Mouse (Mus musculus) kidney, embryonic 15.5 days (tissue): ENCODE results near the gene Isca1. TPM values are rescaled to one million over a fixed set of nuclear protein-coding genes. Genes with fewer than 3 reads are reported as not detected.
"Not testable (repeated sequence)": the region's sequence is repeated elsewhere in the genome, so short reads cannot be mapped to it uniquely, and the experiment has no call there.

Source experiments
- ATAC-seq: fragments of 200-750 bp; cut with Nextera tagmentation; replicated peaks from 2 replicates; pipeline ENCODE4 v1.8.0; 2017; ENCODE audit warnings: moderate TSS enrichment; ENCODE audit not compliant: low FRiP score
- H3K27ac ChIP-seq: fragments of 300-500 bp; sonication (generic); 2 replicates; pipeline ENCODE4 v1.5.1; 2015; ENCODE audit warnings: mild to moderate bottlenecking, inconsistent platforms
- H3K27me3 ChIP-seq: fragments of 300-500 bp; sonication (generic); 2 replicates; pipeline ENCODE4 v1.6.1; 2015; ENCODE audit warnings: inconsistent platforms
- H3K36me3 ChIP-seq: fragments of 300-500 bp; sonication (generic); 2 replicates; pipeline ENCODE4 v1.6.1; 2015; ENCODE audit warnings: inconsistent platforms
- H3K4me1 ChIP-seq: fragments of 300-500 bp; sonication (generic); 2 replicates; pipeline ENCODE4 v1.6.1; 2015; ENCODE audit warnings: inconsistent platforms
- H3K4me2 ChIP-seq: fragments of 300-500 bp; sonication (generic); 2 replicates; pipeline ENCODE4 v1.6.1; 2015; ENCODE audit warnings: moderate library complexity, mild to moderate bottlenecking, inconsistent platforms
- H3K4me3 ChIP-seq: fragments of 300-500 bp; sonication (generic); replicated peaks from 2 replicates; pipeline ENCODE4 v1.5.1; 2015; ENCODE audit warnings: mild to moderate bottlenecking, inconsistent platforms
- H3K9ac ChIP-seq: fragments of 300-500 bp; sonication (generic); 2 replicates; pipeline ENCODE4 v1.6.1; 2015; ENCODE audit warnings: mild to moderate bottlenecking, inconsistent platforms
- H3K9me3 ChIP-seq: fragments of 300-500 bp; sonication (generic); replicated peaks from 2 replicates; pipeline ENCODE4 v1.6.1; 2016; ENCODE audit warnings: inconsistent platforms
- WGBS: fragments of 180-500 bp; shearing (Covaris S2); methylation state at CpG from one replicate; pipeline ENCODE4 v1.1.7; 2015; ENCODE audit warnings: mixed read lengths; 5-methylcytosine and 5-hydroxymethylcytosine counted together
- polyA plus RNA-seq: library from polyadenylated mRNA; unstranded; fragments of >200 nt; fragmentation: Nextera tagmentation; extraction: Ambion mirVana; gene quantifications from 2 replicates; pipeline ENCODE4 v1.2.1, GENCODE M21; 2015

Gene Isca1
- polyA plus RNA-seq, 1 experiment from 2014 or later, result 134 TPM

DNA sequence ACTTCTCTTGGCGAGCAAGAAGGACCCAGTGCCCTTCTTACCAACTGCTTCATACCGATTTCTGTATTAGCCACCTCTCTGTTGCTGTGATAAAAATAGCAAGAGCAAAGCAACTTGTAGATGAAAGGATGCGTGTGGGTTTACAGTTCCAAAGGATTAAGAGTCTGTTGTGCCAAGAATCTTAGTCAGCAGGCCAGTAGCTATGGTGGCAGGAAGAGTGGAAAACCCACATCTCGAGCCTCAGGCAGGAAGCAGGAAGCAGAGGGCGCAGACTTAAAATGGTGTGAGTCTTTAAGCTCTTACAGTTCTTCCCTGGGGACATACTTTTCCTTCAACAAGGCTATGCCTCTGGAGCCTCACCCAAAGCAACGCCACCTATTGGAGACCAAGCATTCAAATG, 24.1 kb downstream of the Isca1 start:
- H3K9ac ChIP-seq, result no peak overlapping the region
- WGBS, result 88% methylated on average over 6 of the region's 6 CpGs
- ATAC-seq, result no peak
- H3K9me3 ChIP-seq, result no peaks in the 10 kb centered on the region
- H3K36me3 ChIP-seq, result no peaks in the 10 kb centered on the region
- H3K27me3 ChIP-seq, result no peaks in the 10 kb centered on the region
- H3K4me3 ChIP-seq, result no peak overlapping the region
- no peaks in the 10 kb centered on the region for H3K4me1 ChIP-seq
- no peak overlapping the region for H3K27ac ChIP-seq
- H3K4me2 ChIP-seq, result no peak overlapping the region

DNA sequence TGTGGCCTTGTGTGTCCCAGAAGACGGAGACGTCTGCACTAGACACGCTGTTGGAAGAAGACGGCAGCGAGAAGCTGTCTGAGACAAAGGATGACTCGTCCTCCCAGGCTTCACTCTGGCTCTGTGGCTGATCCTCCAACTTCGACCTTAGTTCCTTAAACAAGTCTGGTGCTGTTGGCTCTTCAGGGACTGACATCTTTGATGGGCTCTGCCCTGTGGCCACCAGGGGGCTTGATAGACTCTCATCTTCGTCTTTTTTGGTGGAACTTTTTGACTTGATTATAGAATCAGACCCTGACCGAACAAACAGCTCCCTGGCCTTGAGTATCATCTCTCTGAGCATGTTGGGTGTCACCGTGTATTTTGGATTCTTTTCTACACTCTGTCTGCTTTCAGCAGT, 27.9 kb downstream of the Isca1 start:
- Histone ChIP-seq H3K4me2 (no peak overlapping the region), H3K27ac (no peak overlapping the region), H3K9me3 (no peaks in the 10 kb centered on the region), H3K36me3 (no peaks in the 10 kb centered on the region), H3K4me1 (no peaks in the 10 kb centered on the region), H3K27me3 (no peaks in the 10 kb centered on the region), H3K9ac (no peak overlapping the region), H3K4me3 (no peak overlapping the region)
- 78% methylated on average over 10 of the region's 10 CpGs for WGBS
- ATAC-seq, result no peak

DNA sequence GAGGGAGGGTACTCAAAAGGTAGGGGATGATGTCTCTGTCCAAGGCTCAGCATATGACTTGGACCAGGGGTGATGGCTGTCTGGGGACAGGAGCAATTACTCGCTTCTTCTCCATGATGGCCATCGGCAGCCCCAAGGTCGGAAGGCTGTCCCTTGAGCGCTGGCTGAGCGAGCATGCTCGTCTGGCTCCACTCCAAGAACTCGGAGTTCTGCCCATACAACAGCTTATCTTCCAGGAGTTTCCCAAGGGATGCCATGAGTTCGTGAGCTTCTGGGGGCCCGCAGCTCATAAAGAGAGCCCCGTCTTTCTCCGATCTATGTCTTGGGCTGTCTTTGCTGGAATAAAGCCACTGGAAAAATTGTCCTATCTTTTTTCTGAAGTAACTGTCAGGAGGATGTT, 28.5 kb downstream of the Isca1 start:
- Histone ChIP-seq H3K4me2 (no peak overlapping the region), H3K27ac (no peak overlapping the region), H3K4me3 (no peak overlapping the region), H3K4me1 (no peaks in the 10 kb centered on the region), H3K36me3 (no peaks in the 10 kb centered on the region), H3K9ac (no peak overlapping the region), H3K27me3 (no peaks in the 10 kb centered on the region), H3K9me3 (no peaks in the 10 kb centered on the region)
- no peak for ATAC-seq
- WGBS, result 81% methylated on average over 11 of the region's 11 CpGs

DNA sequence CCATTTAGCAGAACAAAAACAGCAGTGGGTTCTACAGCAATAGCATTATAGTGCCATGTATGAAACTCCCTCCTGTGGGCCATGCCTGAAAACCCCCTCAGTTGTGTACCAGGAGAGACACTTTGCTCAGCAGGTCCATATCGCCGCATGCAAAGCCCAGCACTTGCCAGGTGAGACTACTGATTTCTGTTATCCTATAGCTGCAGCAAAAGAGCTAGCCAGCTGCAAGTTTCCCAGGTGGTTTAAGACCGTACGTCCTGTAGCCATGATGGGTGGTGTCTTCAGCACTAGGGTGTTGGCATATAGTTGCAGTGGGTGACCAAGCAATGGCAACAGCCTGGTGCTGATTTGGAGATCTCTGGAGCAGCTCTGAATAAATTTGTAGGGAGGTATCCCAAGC, 30.2 kb downstream of the Isca1 start:
- no peak overlapping the region for H3K9ac ChIP-seq
- 92% methylated on average over 4 of the region's 4 CpGs for WGBS

DNA sequence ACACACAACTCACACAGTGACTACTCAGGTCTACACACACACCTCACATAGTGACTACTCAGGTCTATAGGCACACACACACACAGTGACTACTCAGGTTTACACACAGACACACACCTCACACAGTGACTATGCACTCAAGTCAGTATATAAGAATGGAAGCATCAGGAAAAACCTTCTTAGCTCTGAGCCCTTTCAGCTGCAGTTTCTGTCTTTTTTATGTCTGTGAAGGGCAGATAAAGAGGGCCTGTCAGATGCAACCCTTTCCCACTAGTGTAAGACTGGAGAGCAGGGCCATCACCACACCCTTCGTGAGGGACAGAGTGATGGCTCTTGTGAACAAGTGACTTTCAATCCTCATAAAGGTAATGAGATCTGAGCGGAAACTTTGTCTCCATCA, 31.2 kb downstream of the Isca1 start:
- WGBS, result 85% methylated on average over 2 of the region's 2 CpGs

More for the DNA sequence above, 30.2 kb downstream of the Isca1 start:
- H3K27ac ChIP-seq, result no peak overlapping the region
- ATAC-seq, result no peak
- no peaks in the 10 kb centered on the region for H3K4me1 ChIP-seq
- no peaks in the 10 kb centered on the region for H3K9me3 ChIP-seq
- H3K4me2 ChIP-seq, result no peak overlapping the region
- H3K36me3 ChIP-seq, result no peaks in the 10 kb centered on the region
- H3K27me3 ChIP-seq, result no peaks in the 10 kb centered on the region
- no peak overlapping the region for H3K4me3 ChIP-seq

DNA sequence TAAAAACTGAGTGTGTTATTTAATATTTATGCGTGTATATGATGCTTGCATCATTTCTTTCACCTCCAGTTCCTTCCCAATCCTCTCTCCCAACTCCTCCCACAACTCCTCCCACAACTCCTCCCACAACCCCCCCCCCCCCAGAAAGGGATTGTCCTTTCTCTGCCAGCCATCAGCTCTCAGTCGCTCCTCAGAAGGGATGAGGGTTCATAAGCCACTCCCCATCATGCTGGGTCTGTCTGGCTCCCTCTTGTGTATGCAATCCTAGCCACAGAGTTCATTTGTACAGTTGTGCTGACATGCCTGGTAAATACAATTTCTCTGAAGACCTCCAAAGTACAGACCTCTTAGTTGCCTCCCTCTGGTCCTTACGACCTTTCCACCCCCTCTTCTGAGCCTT, 34.4 kb downstream of the Isca1 start:
- 0 out of 2 replicates have a peak, but pooled peaks have one; percentile 57 for ATAC-seq
- no peak overlapping the region for H3K4me3 ChIP-seq
- no peaks in the 10 kb centered on the region for H3K9me3 ChIP-seq
- WGBS, result 29% methylated on average over 3 of the region's 3 CpGs
- no peak overlapping the region for H3K4me2 ChIP-seq
- H3K27ac ChIP-seq, result no peak overlapping the region
- no peak overlapping the region for H3K9ac ChIP-seq
- no peaks in the 10 kb centered on the region for H3K27me3 ChIP-seq
- H3K36me3 ChIP-seq, result no peaks in the 10 kb centered on the region
- H3K4me1 ChIP-seq, result no peaks in the 10 kb centered on the region

More for the DNA sequence above, 31.2 kb downstream of the Isca1 start:
- peak; percentile 40; the same call in 1 of the 2 replicates for ATAC-seq
- no peaks in the 10 kb centered on the region for H3K4me1 ChIP-seq
- H3K9ac ChIP-seq, result no peak overlapping the region
- H3K4me3 ChIP-seq, result no peak overlapping the region
- no peaks in the 10 kb centered on the region for H3K27me3 ChIP-seq
- H3K27ac ChIP-seq, result no peak overlapping the region
- no peaks in the 10 kb centered on the region for H3K36me3 ChIP-seq
- H3K9me3 ChIP-seq, result no peaks in the 10 kb centered on the region
- H3K4me2 ChIP-seq, result no peak overlapping the region

DNA sequence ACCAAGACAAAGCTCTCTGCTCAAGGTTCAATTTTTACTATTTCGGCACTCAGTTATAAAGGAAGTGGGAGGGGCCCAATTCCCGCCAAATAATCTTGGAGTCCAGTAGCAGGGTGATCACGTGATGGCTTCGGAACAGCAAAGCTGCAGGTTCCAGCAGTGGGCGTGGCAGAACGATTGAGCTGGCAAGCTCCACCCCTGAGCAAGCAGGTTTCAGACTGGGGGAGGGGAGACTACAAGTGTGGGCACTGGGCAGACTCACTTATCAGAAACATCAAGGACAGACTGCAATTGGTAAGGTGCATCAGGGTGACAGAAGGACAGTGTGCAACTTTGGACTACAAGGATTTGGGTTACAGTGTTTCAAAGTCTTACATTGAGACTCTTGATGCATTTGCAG, 35.3 kb downstream of the Isca1 start:
- not testable (repeated sequence) for H3K27ac ChIP-seq, ATAC-seq, H3K4me1 ChIP-seq, H3K9me3 ChIP-seq, H3K27me3 ChIP-seq, H3K36me3 ChIP-seq, H3K4me3 ChIP-seq, H3K4me2 ChIP-seq, H3K9ac ChIP-seq
- 32% methylated on average over 6 of the region's 6 CpGs for WGBS

DNA sequence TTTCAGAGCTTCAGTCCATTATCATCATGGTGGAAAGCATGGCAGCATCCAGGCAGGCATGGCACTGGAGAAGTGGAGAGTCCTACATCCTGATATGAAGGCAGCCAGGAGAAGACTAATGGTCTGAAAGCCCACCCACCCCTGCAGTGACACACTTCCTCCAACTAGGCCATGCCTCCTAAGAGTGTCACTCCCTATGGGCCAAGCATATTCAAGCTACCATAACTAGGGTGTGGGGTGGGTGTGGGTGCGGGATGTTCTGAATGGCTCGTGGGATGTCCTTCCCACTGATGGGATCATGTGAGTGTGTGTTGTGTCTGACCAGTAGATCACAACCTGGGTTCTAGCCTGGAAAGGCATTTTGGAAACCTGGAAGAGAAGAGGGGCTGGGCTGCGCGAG, 35.7 kb downstream of the Isca1 start:
- Histone ChIP-seq H3K27me3 (no peaks in the 10 kb centered on the region), H3K4me2 (no peak overlapping the region), H3K9ac (no peak overlapping the region), H3K27ac (no peak overlapping the region), H3K4me3 (no peak overlapping the region), H3K4me1 (no peaks in the 10 kb centered on the region), H3K9me3 (no peaks in the 10 kb centered on the region), H3K36me3 (no peaks in the 10 kb centered on the region)
- ATAC-seq, result no peak
- WGBS, result 83% methylated on average over 4 of the region's 4 CpGs

DNA sequence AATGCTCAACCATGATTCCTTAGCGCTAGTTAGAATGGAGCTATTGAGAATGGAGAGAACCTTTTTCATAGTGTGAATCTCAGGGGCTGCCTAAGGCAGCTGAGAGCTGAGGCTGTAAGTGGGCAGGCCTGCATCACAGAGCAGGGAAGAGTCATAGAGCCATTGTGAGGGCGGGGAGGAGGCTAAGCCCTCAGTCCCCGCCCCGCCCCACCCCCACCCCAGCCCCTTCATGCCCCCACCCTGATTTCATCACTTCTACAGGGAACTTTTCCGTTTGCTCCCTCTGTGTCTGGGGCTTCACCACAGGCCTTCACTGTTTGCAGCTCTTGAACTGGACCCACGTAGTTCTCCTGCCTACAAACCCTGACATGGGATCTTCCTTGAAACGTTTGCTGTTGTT, 38.0 kb downstream of the Isca1 start, which contains the start of gene Spata31d1d:
Gene Spata31d1d, minus strand, starts transcription at position 101 of the 400 bp plus-strand sequence.
- Histone ChIP-seq H3K27ac (no peak within 1 kb of the TSS), H3K9me3 (no peaks in the 10 kb centered on the region)

DNA sequence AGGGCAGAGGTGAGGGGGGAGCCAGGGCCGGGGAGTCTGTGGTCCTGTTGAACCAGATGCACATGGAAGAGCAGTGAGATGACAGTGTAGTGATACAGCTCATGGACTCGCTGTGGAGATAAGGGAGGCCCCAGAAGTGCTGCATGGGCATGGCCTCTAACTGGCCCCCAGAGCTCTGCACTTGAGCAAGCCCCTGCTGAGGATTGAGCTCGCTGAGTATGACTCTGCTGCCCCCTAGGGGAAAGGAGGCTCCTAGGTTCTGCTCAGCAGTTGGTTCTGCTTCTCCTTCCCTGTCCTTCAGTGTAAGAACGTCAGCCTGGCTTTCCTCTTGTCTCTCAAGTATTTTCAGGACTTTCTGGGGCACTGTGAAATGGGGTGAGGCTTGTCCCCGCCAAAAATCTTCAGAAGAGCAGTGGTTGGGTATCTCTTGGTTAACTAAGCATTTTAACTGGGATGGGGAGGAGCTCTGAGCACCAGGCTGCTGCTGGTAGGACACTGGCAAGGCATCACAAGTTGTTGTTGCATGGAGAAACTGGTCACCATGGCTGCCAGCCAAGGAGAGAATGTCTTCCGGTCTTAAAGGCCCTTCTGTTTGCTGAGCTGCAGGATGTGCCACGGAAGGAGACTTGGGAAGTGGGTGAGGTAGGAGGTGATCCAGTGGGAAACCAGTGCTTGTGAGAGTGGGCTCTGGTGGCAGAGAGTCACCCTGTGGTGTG, 41.1 kb downstream of the Isca1 start:
- no peaks in the 10 kb centered on the region for H3K36me3 ChIP-seq
- peak; percentile 79 for ATAC-seq
- H3K27me3 ChIP-seq, result 0 out of 2 replicates have a peak, but pooled peaks cover 10% of the 10 kb centered on the region
- H3K4me3 ChIP-seq, result no peak overlapping the region
- 28% methylated on average over 7 of the region's 7 CpGs for WGBS
- H3K4me1 ChIP-seq, result peaks cover 6% of the 10 kb centered on the region
- no peaks in the 10 kb centered on the region for H3K9me3 ChIP-seq
- H3K9ac ChIP-seq, result no peak overlapping the region
- H3K27ac ChIP-seq, result no peak overlapping the region
- no peak overlapping the region for H3K4me2 ChIP-seq

More for the DNA sequence above, 38.0 kb downstream of the Isca1 start, which contains the start of gene Spata31d1d:
- Histone ChIP-seq H3K36me3 (no peaks in the 10 kb centered on the region), H3K27me3 (0 out of 2 replicates have a peak, but pooled peaks cover 2% of the 10 kb centered on the region), H3K4me1 (peaks cover 6% of the 10 kb centered on the region), H3K9ac (no peak within 1 kb of the TSS), H3K4me2 (no peak within 1 kb of the TSS), H3K4me3 (no peak within 1 kb of the TSS)
- WGBS, result 46% methylated on average over 7 of the region's 7 CpGs
- no peak for ATAC-seq

DNA sequence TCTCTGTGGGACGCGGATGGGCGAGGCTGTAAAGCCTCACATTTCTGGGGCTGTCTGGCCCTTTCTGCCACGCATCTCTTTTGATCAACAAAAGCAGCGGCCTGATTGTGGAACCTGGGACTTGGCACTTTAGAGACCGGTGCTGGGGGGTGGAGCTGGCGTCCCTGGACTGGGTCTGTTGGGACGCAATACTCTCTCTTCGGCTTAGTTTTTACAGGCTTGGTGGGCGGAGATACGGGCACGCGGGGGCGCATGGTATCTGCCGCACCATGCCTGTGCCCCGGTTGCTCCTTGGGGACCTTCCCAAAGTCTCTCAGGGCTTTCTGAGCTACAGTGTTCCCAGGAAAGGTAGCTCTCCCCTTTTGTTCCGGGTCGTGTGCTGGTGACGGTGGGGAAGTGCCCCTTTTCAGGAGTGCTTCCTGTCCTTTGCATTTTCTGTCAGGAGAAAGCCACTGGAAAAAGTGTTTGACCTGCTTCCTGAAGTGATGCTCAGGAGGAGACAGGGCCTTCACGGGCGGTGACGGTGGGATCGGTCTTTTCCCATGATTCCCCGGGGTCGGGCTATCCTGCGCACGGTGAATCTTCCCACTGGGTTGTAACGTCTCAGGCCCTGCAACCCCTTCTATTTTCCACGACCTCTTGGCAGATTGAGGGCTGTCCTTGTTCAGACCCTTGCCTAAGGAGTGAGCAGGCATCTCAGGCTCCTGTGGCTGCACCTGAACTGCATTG, 43.3 kb downstream of the Isca1 start:
- no peaks in the 10 kb centered on the region for H3K36me3 ChIP-seq
- H3K4me1 ChIP-seq, result peaks cover 6% of the 10 kb centered on the region
- peak overlapping the region; percentile 51 for H3K4me2 ChIP-seq
- no peak overlapping the region for H3K27ac ChIP-seq
- H3K27me3 ChIP-seq, result 0 out of 2 replicates have a peak, but pooled peaks cover 10% of the 10 kb centered on the region
- no peaks in the 10 kb centered on the region for H3K9me3 ChIP-seq
- 27% methylated on average over 29 of the region's 29 CpGs for WGBS
- H3K9ac ChIP-seq, result no peak overlapping the region
- no peak for ATAC-seq
- peak overlapping the region; percentile 17; the same call in 1 of the 2 replicates for H3K4me3 ChIP-seq

DNA sequence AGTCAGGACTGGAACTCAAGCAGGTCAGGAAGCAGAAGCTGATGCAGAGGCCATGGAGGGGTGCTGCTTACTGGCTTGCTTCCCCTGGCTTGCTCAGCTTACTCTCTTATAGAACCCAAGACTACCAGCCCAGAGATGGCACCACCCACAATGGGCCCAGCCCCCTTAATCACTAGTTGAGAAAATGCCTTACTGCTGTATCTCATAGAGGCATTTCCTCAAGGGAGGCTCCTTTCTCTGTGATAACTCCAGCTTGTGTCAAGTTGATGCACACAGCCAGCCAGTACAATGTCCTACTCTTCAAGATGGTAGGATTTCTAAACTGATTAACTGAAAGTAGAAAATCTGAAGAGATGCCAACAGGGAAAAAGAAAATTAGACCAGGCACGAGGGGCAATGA, 47.5 kb downstream of the Isca1 start:
- not testable (repeated sequence) for H3K4me3 ChIP-seq, H3K4me1 ChIP-seq, H3K27ac ChIP-seq, H3K36me3 ChIP-seq, ATAC-seq, H3K4me2 ChIP-seq, H3K9me3 ChIP-seq, H3K9ac ChIP-seq
- 78% methylated on average over 1 of the region's 1 CpGs for WGBS
- 0 out of 2 replicates have a peak, but pooled peaks cover 10% of the 10 kb centered on the region for H3K27me3 ChIP-seq
